Mouse (Mus musculus) telencephalon, adult 2 months (tissue): Measurements from ENCODE around the gene S100a7a.
A peak's percentile ranks its signal among the peaks of the same experiment; 100 is the strongest.

ENCODE experiments used
- DNase-seq: peaks from one replicate; pipeline ENCODE4 v3.0.0-alpha.2; 2011; ENCODE audit warnings: low read depth, low spot score

S100a7a gene

DNA sequence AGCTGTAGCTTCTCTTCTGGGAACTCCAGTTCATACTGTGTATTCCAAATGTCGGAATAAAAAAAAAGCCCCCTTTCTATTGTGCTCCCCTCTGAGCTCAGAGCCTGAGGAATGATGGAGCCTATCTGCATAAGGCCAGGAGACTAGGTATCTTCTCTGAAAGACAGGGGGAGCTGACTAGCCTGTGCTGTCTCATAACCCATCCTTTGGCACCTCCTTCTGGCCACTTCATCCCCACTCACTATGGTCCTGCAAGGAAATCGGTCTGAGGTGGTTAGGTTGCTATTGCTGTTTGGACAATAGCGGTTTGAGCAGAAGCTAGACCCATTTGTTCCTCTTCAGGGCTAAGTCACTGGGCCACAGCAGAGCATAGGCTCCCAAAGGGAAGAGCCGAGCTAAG, 26.0 kb upstream of the S100a7a start:
- DNase-seq = no peak

DNA sequence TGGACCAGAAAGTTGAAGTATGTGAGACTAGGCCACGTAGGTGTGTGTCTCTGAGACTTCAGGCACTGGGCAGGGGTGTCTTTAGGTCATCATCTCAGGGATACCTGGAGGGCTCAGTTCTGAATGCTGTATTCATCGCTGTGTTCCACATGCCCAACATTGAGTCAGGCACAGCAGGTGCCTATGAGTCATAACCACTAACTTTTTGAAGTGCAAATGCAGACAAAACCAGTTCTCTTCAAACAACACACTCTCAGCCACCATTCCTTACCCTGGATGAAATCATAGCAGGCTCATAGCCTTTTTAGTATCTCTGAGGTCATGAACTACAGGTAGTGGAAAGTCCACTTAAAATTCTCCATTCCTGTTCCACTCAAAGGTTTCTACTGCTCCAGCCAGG, 24.5 kb upstream of the S100a7a start:
- no peak for DNase-seq

DNA sequence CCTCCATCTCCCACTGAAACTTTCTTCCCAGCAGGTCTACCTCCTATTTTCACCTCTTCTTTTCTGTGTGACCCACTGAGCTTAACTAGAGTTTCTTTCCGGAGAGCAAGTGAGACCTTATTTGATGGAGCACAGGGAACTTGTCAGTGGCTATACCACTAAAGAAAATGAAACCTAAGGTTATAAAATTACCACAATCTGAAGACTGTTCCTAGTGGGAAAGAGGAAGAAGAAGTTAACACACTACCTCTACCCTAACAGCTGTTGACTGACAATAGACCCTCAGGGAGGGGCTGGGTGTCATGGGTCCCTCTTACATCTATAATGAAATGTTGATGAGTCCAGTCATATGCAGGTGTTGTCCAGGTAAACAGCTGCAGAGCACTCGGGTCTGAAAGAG, 21.8 kb upstream of the S100a7a start:
- DNase-seq = no peak

DNA sequence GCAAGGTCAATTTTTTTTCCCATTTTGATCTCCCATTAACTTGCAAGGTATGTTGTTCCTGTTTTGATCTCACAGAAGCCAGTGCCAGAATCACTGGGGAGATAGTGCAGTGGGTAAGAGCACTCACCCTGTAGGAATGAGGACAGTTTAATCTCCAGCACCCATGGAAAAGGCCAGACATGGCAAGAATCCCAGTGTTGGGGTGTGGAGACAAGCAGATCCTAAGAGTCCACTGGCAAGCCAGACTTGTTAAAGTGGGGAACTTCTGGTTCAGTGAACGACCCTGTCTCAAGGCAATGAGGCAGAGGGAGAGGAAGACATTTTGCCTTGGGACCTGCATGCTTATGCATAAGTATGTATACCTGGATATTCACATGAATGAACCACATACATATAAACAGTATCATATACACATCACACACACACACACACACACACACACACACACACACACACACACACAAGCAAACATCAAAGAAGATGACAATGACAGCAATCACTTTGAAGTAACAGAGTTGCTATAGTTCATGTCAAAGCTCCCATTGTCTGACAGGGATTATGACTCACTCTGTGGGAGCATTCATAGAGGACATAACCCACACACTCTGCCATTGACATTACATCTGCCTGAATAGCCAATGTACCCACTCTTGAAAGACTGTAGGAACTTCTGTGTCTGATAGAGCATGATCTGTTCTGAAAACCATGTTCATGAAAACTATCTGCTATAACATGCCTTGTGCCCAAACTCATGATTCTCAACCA, 15.1 kb upstream of the S100a7a start:
- DNase-seq = no peak

DNA sequence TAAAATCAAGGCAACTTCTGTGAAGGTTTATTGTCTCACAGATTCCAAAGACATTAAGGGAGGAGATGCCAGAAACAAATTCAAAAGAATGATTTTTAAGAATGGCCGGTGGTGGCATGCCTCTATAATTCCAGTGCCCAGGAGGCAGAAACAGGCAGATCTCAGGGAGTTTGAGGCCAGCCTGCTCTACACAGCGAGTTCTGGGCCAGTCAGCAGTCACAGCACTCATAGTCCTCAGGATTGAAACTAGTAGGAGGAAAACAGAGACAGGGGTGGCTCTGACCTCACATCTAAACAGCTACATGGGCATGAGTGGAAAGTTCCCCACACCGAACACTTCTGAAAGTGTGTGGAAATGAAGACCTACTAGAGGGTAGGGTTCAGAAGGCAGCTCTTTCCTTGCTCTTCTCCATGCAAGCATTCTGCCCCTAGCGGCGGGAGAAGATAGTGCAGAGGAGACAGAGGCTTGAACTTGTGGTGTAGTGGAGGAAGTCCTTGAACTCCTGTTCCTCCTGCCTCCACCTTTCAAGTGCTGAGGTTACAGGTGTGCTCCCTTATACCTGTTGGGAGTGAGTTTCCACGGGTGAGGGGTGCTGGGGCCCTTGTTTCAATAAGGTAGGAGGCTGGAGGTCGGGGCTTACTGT, 14.2 kb upstream of the S100a7a start:
- DNase-seq = no peak

DNA sequence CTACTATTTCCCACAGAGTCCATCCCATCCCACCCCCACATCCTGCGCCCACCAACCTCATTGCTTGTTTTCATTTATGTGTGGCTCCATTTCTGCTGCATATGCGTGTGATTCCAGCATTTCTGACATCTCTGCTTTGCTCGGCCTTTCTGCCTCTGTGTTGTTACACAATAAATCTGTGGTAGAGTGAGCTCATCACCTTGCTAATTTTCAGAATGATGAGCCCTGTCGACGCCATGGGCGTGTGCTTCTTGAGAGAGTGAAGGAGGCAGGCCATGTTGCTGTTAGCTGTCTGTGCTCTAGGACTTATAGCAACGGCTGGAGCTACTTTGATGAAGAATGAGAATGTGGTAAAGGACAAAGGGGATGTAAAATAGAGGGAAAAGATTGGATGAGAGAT, 12.8 kb upstream of the S100a7a start:
- no peak for DNase-seq

DNA sequence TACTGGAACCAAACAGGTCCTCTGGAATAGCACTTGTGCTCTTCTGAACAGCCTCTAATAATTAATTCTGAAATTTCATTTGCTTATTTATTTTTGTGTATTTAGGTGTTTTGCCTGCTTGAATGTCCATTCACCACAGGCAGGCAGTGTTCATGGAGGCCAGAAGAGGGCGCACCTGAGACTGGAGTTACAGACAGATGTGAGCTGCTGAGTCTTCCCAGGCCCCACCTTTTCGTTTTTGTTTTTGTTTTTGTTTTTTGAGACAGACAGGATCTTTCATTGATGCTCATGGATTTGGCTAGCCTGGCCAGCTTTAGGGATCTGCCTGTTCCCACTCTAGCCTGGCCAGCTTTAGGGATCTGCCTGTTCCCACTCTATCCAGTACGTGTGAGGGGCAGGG, 9.6 kb upstream of the S100a7a start:
- DNase-seq = no peak

DNA sequence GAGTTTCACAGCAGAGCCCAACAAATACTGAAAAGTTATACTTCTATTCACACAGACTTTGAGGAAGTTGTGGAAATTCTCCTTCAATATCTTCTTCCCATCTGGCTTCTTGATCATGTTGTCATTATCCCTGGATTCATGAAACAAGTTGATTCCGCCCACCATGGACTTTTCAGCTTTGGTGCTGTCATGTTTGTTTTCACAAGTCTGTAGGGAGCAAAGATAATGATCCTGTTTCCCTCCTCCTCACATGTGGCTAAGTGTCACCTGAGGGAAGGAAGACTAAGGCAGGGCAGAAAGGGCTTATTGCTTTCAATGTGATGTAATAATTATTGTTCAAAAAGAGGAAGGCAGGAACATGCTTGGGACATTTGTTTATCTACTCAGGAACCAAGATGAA, 6.5 kb upstream of the S100a7a start:
- DNase-seq = no peak

DNA sequence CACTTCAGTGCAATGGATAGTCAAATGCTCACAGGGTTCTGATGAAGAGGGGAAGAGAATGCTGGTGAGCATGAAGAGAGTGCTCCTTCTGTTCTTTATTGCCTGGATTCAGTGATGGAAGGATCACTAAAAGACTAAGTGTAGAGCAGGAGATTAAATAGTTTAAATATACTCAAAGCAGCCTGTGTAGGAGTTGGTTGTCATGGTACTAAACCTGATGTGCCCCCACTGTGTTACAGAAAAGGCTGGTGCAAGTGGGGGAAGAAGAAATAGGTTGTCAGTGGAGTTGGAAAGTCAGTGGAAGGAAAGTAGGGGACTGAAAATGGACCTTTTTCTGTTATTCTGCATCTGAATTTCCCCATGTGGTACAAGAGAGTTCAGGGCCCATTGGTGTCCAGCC, 4.8 kb upstream of the S100a7a start:
- DNase-seq = peak; percentile 61

DNA sequence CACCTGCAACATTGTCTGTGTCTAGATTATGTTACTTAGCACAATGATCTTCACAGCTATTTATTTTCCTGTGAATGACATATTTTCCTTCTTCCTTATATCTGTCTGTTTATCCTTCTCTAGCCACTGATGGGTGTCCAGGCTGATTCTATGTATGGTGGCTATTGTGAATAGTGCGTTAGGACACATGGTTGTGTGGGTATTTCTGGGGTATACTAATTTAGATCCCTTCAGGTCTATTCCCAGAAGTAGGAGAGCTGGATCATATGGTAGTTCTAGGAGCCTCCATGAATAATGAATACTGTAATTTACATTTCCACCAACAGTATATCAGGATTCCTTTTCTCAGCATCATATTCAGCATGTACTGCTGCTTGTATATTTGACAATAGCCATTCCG, 4.0 kb upstream of the S100a7a start:
- no peak for DNase-seq

DNA sequence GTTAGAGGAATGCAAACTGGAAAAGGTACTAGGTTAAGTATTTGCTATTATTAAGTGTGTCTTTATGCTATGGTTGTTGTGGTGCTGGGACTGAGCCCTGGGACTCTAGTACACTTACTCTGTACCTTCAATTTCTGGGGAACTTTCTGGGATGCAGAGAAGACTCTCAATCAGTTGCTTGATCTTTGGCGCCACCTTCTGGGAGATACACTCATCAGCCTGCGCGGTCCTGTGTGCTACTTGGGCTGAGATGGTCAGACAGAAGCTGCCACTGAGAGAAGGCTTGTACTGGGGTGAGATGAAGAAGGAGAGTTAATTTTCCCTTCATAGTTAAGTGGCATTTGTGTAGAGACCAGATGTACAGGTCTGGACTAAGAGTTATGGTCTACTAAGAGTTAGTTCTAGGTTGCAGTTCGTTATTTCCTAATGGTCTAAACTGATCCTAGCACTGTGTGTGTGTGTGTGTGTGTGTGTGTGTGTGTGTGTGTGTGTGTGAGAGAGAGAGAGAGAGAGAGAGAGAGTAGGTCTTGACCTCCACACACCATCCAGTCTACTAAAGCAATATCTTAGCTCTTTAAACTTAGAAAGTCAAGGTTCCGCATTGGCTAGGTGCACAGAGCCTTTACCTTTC, 824 bp upstream of the S100a7a start:
- DNase-seq = peak; percentile 54

DNA sequence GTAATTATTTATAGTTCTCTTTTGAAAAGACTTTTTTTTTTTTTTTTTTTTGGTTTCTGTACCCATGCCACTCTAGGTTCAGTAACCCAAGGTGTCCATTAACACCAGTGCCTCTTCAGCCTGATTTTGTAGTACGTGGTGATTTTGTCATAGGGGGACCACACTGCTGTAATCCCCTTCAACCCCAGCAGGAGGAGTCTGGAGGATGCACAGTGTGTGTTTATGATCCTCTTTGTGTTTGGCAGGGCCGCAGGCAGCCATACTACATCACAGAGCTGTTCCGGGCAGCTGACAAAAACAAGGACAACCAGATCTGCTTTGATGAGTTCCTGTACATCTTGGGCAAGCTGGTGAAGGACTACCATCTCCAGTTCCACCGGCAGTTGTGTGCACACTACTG, 3.6 kb downstream of the S100a7a start:
- no peak for DNase-seq

DNA sequence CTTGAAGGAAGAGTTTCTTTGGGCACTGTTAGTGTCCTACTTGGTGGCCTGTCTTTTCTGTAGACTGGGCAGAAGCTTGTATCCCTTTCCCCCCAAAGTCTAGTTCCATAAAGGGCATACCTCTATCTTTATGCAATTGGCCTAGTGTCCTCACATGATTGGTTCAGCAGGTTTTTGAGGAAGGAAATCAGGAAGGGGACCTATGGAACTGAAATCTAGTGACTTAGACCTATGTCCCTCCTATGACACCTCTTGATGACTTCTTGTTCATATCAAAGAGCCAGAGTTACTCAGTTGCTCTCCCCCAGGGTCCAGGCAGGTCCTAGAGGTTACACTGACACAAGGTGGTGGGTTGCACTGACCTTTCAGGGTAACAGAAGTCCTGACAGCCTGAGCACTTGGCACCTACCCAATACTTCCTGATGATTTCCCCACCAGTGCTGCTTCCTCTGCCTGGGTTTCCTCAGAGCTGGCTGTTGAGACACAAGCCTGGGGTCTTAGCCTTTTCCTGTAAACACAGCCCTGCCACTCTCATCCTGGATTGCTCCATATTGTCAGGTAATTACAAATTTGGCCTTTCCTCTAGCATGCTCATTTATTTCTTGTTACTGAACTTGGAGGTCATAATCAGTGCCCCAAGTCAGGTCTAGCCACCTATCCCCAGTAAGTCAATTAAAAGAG, 5.7 kb downstream of the S100a7a start:
- no peak for DNase-seq

DNA sequence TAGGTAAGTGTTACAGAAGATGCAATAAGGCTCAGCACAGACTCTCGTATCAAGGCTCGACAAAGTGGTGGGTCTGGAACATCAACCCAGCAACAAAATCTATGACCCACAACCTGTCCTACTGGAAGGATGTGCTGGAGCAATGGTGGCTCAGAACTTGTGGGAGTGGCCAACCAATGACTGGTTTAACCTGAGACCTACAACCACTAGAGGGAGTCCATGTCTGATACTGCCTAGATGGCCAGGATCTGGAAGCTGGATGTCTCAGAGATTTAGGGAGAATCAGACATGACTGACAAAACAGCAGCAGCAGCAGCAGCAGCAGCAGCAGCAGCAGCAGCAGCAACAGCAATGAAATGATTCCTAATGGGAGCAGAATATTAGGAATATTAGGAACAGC, 10.4 kb downstream of the S100a7a start:
- no peak for DNase-seq

DNA sequence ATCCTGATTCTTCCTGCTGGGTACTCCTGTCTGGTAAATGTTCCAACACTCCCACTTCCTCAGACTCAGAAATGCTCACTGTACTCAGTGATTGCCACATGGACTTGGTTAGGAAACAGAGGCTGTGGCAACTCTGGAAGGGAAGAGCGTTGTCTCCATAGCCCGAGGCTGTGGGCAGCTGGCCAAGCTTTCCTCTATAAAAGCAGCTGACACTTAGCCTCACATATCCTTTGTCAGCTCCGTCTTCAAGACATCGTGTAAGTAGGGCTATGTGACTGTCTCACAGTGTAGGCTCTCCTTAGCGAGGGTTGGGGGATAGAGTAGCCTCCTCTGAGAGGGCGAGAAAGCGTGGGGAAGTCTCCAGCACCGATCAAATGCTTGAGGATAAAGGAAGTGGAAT, 15.0 kb downstream of the S100a7a start, which contains the start of gene S100a8:
TSS of gene S100a8 (plus strand) at position 133 of the 400 bp plus-strand sequence.
- no peak for DNase-seq

DNA sequence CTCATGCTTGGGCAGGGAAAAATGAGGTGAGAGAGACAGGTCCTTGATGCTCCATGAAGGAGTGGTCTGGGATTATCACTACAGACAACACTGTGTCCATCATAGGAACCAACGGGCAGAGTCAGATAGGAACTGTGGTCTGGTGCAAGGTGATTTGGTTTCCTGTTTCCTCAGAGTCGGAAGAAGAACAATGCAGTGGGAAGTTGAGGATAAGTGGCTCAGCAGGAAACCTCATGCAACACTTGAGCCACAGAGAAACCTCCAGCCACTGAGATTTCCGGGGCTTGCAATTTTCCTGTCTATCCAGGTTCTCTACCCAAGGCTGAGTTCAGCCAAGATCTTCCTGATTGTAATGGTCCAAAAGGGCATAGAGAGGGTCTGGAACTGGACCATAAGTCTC, 24.8 kb downstream of the S100a7a start:
- no peak for DNase-seq

DNA sequence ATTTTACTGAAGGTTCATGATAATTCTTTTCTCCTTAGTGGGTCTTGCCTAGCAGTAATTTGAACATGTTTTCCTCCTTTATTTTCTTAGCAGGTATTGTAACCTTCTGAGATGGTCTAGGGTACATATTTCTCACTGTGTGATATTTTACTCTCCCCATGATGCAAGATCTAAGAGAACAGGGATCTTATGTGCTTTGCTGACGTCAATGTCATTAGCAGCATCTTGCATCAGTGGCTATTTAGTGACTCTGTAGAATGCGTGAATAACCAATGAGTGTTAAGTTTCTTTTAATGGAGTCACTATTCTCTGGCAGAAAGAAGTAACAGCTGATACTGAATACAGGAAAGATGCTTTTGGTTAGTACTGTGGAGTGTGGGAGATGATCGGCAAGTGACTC, 30.1 kb downstream of the S100a7a start:
- DNase-seq = no peak

DNA sequence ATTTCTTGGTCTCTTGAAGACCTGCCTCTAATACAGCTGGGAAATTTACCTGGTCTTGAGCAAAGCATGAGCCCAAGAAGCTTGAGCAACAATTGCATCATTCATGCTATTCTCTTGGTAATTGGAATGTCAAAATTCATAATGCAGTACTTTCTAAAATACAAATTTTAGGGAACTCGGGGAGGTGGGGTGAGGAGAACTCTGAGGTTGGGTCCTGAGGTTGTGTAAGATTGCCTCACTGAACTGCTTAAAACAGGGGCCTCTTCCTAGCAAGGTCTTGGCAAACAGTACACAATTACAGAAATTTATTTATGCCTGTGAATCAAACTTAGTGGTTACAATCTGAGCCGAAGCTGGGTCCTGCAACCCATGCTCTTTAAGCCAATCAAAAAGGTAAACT, 33.0 kb downstream of the S100a7a start:
- no peak for DNase-seq

DNA sequence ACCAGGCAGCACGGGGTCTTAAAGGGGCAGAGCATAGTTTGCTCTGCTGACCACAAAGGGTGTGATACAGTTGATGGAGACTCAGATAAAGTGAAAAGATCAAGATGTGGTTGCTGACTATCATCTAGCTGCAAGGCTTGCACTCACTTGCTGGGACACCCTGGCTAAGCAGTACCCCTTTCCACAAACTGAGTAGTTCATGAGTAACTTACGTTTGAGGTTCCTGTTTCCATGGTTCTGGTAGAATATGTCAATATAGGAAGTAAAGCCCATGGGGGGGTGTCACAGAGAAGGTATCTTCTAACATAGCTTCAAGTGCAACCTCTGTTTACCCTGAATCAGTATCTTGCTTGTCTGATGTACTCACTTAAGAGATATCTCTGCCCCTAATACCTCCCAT, 39.7 kb downstream of the S100a7a start:
- DNase-seq = no peak

DNA sequence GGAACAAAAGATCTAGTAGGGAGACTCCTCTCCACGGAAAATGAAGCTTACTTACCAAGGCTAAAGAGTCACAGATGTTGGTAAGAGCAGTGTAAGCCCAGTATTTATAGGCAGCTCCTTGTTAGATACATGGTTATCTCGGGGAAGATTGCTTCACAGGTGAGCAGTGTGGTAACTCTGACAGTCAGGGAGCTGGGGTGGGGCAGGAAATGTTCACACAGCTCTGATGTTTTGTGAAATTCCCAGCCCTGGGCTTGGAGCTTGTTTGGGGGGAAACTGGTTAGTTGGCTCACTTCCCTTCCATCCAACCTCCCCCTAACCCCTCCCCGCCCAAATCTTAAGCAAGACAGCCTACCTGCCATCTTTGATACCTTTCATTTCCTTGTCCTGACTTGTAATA, 41.8 kb downstream of the S100a7a start, which contains the start of gene S100a9:
TSS of gene S100a9 (minus strand) at position 109 of the 400 bp plus-strand sequence.
- DNase-seq = no peak

DNA sequence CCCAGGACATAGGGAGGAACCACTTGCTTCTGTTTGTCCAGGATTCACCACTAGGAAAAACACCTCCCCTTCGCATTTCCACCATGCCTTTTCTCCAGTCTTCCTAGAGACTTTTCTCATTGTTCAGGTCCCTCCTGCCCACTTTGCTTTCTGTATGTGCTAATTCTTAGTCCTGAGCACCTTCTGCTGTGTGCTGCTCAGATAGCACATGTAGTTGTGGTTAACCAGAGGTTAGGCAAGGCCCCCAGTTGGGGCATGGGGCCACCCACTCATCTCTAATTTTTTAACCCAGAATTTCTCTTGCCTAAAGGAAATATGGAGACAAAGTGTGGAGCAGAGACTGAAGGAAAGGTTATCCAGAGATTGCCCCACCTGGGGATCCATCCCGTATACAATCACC, 48.4 kb downstream of the S100a7a start:
- DNase-seq = no peak
